Mouse (Mus musculus) urinary bladder, postnatal 4 days (tissue): ENCODE data around the gene Tmprss11c.
"Not testable (repeated sequence)": the region's sequence is repeated elsewhere in the genome, so short reads cannot be mapped to it uniquely, and the experiment has no call there.

Experiments used
- DNase-seq, 2 experiments: peaks; one replicate each; pipeline ENCODE4 v3.0.0; 2021 to 2022; ENCODE audit warnings: low spot score in 2 of 2

Tmprss11c gene

GRCm38 (mm10) chr5:86289208-86289607 lies at the start of gene Tmprss11c:
Gene Tmprss11c, minus strand, starts transcription at chr5:86289308.
- DNase-seq: no peak

- not testable (repeated sequence) for DNase-seq
Measured at GRCm38 (mm10) chr5:86318018-86318956, 29.2 kb upstream of the Tmprss11c start.

- DNase-seq: peak in 1 of 2 experiments; percentile 24
Measured at GRCm38 (mm10) chr5:86306116-86306515, 17.0 kb upstream of the Tmprss11c start.

GRCm38 (mm10) chr5:86303877-86304276 lies 14.8 kb upstream of the Tmprss11c start:
- DNase-seq: no peak

- DNase-seq: no peak
Measured at GRCm38 (mm10) chr5:86246559-86246958, 42.5 kb downstream of the Tmprss11c start.

GRCm38 (mm10) chr5:86244880-86245279 lies 44.2 kb downstream of the Tmprss11c start:
- DNase-seq: no peak

GRCm38 (mm10) chr5:86244275-86244674 lies 44.8 kb downstream of the Tmprss11c start:
- DNase-seq: no peak

- DNase-seq: no peak
Measured at GRCm38 (mm10) chr5:86227156-86227853, 61.8 kb downstream of the Tmprss11c start.

GRCm38 (mm10) chr5:86197801-86198200 lies 91.3 kb downstream of the Tmprss11c start, which contains the start of gene Gnrhr:
Gene Gnrhr, minus strand, starts transcription at chr5:86197901.
- no peak for DNase-seq

- no peak for DNase-seq
Measured at GRCm38 (mm10) chr5:86191356-86191755, 97.8 kb downstream of the Tmprss11c start.

- DNase-seq: no peak
Measured at GRCm38 (mm10) chr5:86190770-86191169, 98.3 kb downstream of the Tmprss11c start.

- no peak for DNase-seq
Measured at GRCm38 (mm10) chr5:86190290-86190689, 98.8 kb downstream of the Tmprss11c start.

- no peak for DNase-seq
Measured at GRCm38 (mm10) chr5:86187441-86187840, 101.7 kb downstream of the Tmprss11c start.
